Mouse (Mus musculus) mature B cell (primary cell): Measurements from ENCODE around the gene Glmp.
"Not testable (repeated sequence)": the region's sequence is repeated elsewhere in the genome, so short reads cannot be mapped to it uniquely, and the experiment has no call there.

Experiments used
- in situ Hi-C: fragments of 300-500 bp; cut with MboI; formaldehyde crosslinking; loops from 2 replicates; pipeline ENCODE4 v1.14.3; 2019

Glmp gene

GRCm38 (mm10) chr3:88324951-88325405, at the start of gene Glmp:
Gene Glmp, plus strand, starts transcription at chr3:88325023.
- in situ Hi-C loops = no loop called here

DNA sequence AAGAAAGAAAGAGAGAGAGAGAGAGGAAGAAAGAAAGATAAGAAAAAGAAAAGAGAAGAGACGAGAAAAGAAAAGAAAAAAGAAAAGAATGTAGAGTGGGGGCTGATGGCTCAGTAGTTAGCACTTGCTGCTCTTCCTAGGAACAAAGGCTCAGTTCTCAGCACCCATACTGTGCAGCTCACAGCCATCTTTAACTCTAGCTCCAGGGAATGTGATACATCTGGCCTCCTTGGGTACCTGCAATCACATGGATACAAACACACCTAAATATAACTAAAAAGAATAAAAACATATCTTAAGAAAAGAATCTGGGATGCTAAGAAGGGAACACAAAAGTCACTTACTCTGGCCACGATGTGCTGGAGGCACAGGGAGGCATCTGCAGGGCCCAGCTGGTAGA, 48.7 kb upstream of the Glmp start:
- in situ Hi-C loops = no loop called here

DNA sequence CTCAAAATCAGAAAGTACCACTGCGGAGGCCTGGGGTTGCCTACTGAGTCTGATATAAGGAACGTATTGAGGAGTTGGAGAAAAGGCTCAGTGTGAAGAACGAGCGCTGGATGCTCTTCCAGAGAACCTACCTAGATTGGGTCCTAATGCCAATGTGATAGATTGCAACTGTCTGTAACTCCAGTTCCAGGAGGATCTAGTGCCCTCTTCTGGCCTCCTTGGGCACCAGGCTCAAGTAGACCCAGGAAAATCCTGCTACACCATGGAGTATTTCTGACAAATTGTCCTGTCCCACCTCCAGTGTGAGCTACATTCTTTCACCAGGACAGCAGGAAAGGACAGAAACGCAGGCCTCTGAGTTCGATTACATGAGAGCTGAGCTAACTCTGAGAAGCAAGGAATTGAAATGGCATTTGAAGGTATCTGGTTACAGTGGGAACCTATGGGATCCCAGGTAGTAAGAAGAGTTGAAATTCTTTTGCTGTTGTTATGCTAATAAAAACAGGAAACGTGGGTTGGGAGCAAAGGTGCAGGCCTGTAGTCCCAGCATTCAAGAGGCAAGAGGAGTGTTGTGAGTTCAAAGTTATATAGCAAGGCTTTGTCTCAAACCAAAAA, 48.2 kb upstream of the Glmp start:
- in situ Hi-C loops = no loop called here

DNA sequence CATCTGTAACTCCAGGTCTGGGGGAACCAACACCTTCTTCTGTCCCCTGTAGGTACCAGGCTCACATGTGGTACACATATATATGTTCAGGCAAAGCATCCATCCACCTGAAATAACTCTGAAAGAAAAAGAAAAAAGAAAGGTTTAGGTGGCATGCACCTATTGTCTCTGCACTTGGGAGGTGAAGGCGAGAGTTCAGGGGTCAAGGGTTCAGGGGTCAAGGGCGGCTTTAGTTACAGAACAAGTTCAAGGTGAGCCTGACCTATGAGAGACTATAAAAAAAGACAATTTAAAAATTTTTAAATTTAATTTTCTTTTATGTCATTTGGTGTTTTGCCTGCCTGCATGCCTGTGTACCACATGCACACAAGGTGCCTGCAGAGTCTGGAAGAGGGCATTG, 44.8 kb upstream of the Glmp start:
- in situ Hi-C loops = no loop called here

- in situ Hi-C loops = not testable (repeated sequence)
Measured at GRCm38 (mm10) chr3:88281141-88281916, 43.5 kb upstream of the Glmp start.

- in situ Hi-C loops = not testable (repeated sequence)
Measured at GRCm38 (mm10) chr3:88284815-88285564, 39.8 kb upstream of the Glmp start.

- in situ Hi-C loops = not testable (repeated sequence)
Measured at GRCm38 (mm10) chr3:88285565-88285895, 39.3 kb upstream of the Glmp start.

DNA sequence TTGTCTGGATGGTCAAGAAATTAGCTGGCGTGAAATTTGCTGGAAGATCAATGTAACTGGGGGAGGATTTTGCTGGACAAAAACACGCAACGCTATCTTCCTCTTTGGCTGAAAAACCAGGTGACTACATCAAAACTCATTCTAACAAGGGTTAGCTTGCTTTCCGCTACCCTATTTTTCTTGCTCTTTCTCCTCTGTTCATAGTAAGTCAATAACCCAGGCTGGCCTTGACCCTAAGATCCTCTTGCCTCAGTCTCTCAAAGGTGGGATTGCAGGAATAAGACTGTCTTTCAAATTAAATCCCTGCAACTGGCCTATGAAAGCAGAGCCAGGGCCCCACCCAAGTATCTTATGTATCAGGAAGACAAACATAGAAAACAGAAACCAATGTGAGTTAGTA, 37.7 kb upstream of the Glmp start, which contains the start of gene Gm38392:
TSS of gene Gm38392 (minus strand) at position 101 of the 400 bp plus-strand sequence.
- in situ Hi-C loops = no loop called here

GRCm38 (mm10) chr3:88288133-88288713, 36.6 kb upstream of the Glmp start:
- in situ Hi-C loops = not testable (repeated sequence)

GRCm38 (mm10) chr3:88291970-88292369, 32.9 kb upstream of the Glmp start:
- in situ Hi-C loops = no loop called here

DNA sequence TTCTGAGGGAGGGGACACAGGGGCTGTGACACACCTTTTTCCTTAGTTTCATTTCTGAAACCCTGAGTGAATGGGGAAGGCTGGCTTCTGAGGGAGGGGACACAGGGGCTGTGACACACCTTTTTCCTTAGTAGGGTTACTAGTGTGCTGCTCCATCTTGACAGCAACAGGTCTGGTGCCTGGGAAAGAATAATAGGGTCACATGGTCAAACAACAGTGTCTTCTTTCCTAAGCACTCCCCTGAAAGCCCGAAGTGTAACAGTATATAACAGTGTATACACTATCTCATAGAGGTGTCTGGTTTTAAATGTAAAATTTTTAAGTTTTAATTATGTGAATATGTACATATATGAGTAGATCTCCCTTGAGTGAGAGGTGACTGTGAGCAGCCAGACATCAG, 29.6 kb upstream of the Glmp start:
- in situ Hi-C loops = not testable (repeated sequence)

DNA sequence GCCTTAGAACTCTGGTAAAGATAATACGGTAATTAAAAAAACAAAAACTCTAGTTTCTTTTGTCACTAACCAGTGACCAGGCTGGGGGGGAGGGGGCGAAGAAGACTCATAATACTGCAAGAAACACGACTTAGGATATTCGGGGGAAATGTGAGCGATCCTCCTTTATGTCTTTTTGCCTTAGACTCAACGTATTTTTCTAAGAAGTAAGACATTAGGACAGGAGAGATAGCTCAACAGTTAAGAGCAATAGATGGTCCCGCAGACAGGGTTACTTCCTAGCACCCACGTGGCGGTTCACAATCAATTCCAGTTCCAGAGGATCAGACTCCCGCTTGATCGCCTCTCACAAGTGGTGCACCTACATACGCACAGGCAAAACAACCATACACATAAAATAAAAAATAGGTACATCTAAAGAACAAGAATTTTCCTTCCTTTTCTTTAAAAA, 28.7 kb upstream of the Glmp start:
- in situ Hi-C loops = no loop called here

- in situ Hi-C loops = no loop called here
Measured at GRCm38 (mm10) chr3:88296561-88297318, 28.1 kb upstream of the Glmp start, which contains the start of the genes Tsacc and Cct3. Gene Tsacc, minus strand, starts transcription at chr3:88296999. Gene Cct3, plus strand, starts transcription at chr3:88297116.

- in situ Hi-C loops = no loop called here
Measured at GRCm38 (mm10) chr3:88297321-88297851, 27.4 kb upstream of the Glmp start.

- in situ Hi-C loops = no loop called here
Measured at GRCm38 (mm10) chr3:88299172-88299571, 25.7 kb upstream of the Glmp start.

DNA sequence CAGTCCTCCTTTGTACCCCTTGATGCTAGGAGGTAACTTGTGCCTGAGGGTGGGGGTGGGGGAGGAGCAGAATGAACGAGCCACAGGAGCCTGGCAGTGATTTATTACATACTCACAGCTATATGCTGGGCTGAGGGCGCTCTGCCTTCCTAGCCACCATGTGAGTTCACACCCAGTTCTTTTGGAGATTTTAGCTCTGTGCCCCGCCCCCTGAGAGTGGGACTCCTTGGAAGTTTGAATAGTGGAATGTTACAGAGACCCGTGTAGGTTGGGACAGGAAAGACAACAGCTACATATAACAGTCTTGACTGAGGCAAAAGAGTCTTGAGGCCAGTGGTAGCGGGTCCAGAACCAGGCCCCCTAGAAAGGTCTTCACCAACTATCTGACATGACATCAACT, 4.1 kb downstream of the Glmp start:
- in situ Hi-C loops = no loop called here

GRCm38 (mm10) chr3:88331282-88331681, 6.5 kb downstream of the Glmp start:
- in situ Hi-C loops = no loop called here

DNA sequence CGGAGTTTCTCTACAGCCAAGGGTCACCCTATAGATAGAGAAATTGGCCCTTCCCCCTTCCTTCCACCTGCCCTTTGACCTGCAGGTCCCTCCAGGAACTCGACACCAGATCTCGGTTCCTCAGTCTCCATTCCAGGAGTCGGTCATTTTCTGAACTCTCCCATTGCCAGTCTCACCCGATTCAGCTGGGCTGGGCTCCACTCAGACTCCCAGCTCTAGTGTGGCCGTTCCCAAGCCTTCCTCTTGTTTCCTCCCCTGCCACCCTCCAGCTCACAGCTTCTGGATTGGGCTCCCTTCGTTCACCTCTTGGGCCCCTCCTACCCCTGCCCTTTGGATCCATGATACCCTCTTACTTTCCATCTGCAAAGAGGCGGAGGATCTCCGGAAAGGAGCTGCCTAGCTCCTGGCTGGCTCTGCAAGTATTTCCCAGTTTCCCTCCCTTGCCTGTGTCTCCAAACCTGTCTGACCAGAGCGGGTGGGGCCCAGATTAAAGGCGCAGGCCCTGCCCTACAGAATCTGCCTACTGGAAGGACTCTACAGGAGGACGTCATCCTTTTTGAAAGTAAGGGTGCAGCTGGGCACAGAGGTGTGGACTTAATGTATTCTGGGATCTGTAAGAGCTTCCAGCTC, 9.3 kb downstream of the Glmp start:
- in situ Hi-C loops = no loop called here

- in situ Hi-C loops = no loop called here
Measured at GRCm38 (mm10) chr3:88334902-88335435, 10.1 kb downstream of the Glmp start.

- in situ Hi-C loops = no loop called here
Measured at GRCm38 (mm10) chr3:88335436-88336053, 10.7 kb downstream of the Glmp start.
